Mouse (Mus musculus): ENCODE results near the gene Barx2.

DNA sequence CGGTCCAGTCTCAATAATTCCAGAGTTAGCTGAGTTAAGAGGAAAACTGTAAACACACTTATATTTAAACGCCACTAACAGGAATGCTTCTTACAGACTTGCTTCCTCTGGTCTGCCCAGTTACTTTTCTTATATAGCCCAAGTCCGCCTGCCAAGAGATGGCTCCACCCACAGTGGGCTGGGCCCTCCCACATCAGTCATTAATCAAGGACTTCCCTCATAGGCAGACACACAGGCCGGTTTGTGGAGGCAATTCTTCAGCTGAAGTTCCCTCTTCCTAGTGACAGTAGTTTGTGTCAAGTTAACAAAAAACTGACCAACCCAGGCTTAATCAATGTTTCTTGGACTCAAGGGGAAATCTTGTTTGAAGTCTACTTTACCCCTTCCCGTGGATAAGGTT is 18.4 kb upstream of the Barx2 start:
- TF ChIP-seq GATA1 (IDR thresholded peaks at IDR 0.05; ENCODE audit: borderline replicate concordance, low read length) (no peak), FLI1 (IDR thresholded peaks at IDR 0.05; ENCODE audit: low read length) (no peak)
